Mouse (Mus musculus): ENCODE results near the gene Kras. TPM values are rescaled to one million over a fixed set of nuclear protein-coding genes. Genes with fewer than 3 reads are reported as not detected.

Kras gene
- total and polyA plus RNA-seq, 2 experiments from 2014 or later, result 36.0 to 80.2 TPM

- 94% methylated on average over 6 of the region's 6 CpGs for WGBS
- H3K4me1 ChIP-seq (ENCODE audit: insufficient read depth, low read length), result no peaks in the 10 kb centered on the region
- H3K27ac ChIP-seq (ENCODE audit: low read depth, low read length), result no peak overlapping the region
- ATAC-seq (ENCODE audit: low FRiP score) (no peak), DNase-seq (ENCODE audit: low spot score) (no peak)
- H3K27me3 ChIP-seq (ENCODE audit: insufficient read depth, low read length), result no peaks in the 10 kb centered on the region
- H3K9me3 ChIP-seq (ENCODE audit: low read length), result no peaks in the 10 kb centered on the region
- H3K9ac ChIP-seq (replicated peaks; ENCODE audit: low read length, poor library complexity, severe bottlenecking), result no peak overlapping the region
- H3K36me3 ChIP-seq (ENCODE audit: insufficient read depth, low read length), result no peaks in the 10 kb centered on the region
- TF ChIP-seq CTCF (IDR thresholded peaks at IDR 0.05), result no peak
- no peak overlapping the region for H3K4me2 ChIP-seq (ENCODE audit: low read depth, low read length, poor library complexity, severe bottlenecking)
- H3K4me3 ChIP-seq (ENCODE audit: low read depth, low read length), result no peak overlapping the region
Observed at GRCm38 (mm10) chr6:145204440-145204839, 45.6 kb downstream of the Kras start.

GRCm38 (mm10) chr6:145202432-145203125 is 47.5 kb downstream of the Kras start:
- no peak overlapping the region for H3K4me3 ChIP-seq (ENCODE audit: low read depth, low read length)
- H3K9ac ChIP-seq (replicated peaks; ENCODE audit: low read length, poor library complexity, severe bottlenecking), result no peak overlapping the region
- DNase-seq (ENCODE audit: low spot score) (no peak), ATAC-seq (ENCODE audit: low FRiP score) (no peak)
- no peaks in the 10 kb centered on the region for H3K9me3 ChIP-seq (ENCODE audit: low read length)
- H3K4me2 ChIP-seq (ENCODE audit: low read depth, low read length, poor library complexity, severe bottlenecking), result no peak overlapping the region
- no peak for TF ChIP-seq CTCF (IDR thresholded peaks at IDR 0.05)
- WGBS, result 80% methylated on average over 13 of the region's 13 CpGs
- H3K36me3 ChIP-seq (ENCODE audit: insufficient read depth, low read length), result no peaks in the 10 kb centered on the region
- H3K27me3 ChIP-seq (ENCODE audit: insufficient read depth, low read length), result no peaks in the 10 kb centered on the region
- no peaks in the 10 kb centered on the region for H3K4me1 ChIP-seq (ENCODE audit: insufficient read depth, low read length)
- H3K27ac ChIP-seq (ENCODE audit: low read depth, low read length), result no peak overlapping the region

GRCm38 (mm10) chr6:145197949-145198686 is 51.9 kb downstream of the Kras start:
- WGBS, result 96% methylated on average over 8 of the region's 8 CpGs
- no peak overlapping the region for H3K9ac ChIP-seq (replicated peaks; ENCODE audit: low read length, poor library complexity, severe bottlenecking)
- no peak overlapping the region for H3K4me3 ChIP-seq (ENCODE audit: low read depth, low read length)
- no peak for TF ChIP-seq CTCF (IDR thresholded peaks at IDR 0.05)
- H3K4me2 ChIP-seq (ENCODE audit: low read depth, low read length, poor library complexity, severe bottlenecking), result no peak overlapping the region
- H3K4me1 ChIP-seq (ENCODE audit: insufficient read depth, low read length), result no peaks in the 10 kb centered on the region
- no peak overlapping the region for H3K27ac ChIP-seq (ENCODE audit: low read depth, low read length)
- no peaks in the 10 kb centered on the region for H3K27me3 ChIP-seq (ENCODE audit: insufficient read depth, low read length)
- no peaks in the 10 kb centered on the region for H3K9me3 ChIP-seq (ENCODE audit: low read length)
- ATAC-seq (ENCODE audit: low FRiP score), result no peak
- no peak for DNase-seq (ENCODE audit: low spot score)
- no peaks in the 10 kb centered on the region for H3K36me3 ChIP-seq (ENCODE audit: insufficient read depth, low read length)

GRCm38 (mm10) chr6:145193446-145193845 is 56.6 kb downstream of the Kras start:
- no peak overlapping the region for H3K4me3 ChIP-seq (ENCODE audit: low read depth, low read length)
- H3K27me3 ChIP-seq (ENCODE audit: insufficient read depth, low read length), result no peaks in the 10 kb centered on the region
- no peak for TF ChIP-seq CTCF (IDR thresholded peaks at IDR 0.05)
- no peaks in the 10 kb centered on the region for H3K4me1 ChIP-seq (ENCODE audit: insufficient read depth, low read length)
- H3K27ac ChIP-seq (ENCODE audit: low read depth, low read length), result no peak overlapping the region
- no peak overlapping the region for H3K9ac ChIP-seq (replicated peaks; ENCODE audit: low read length, poor library complexity, severe bottlenecking)
- no peak overlapping the region for H3K4me2 ChIP-seq (ENCODE audit: low read depth, low read length, poor library complexity, severe bottlenecking)
- H3K36me3 ChIP-seq (ENCODE audit: insufficient read depth, low read length), result no peaks in the 10 kb centered on the region
- DNase-seq (ENCODE audit: low spot score) (no peak), ATAC-seq (ENCODE audit: low FRiP score) (no peak)
- WGBS, result 85% methylated on average over 11 of the region's 11 CpGs
- H3K9me3 ChIP-seq (ENCODE audit: low read length), result no peaks in the 10 kb centered on the region

- no peaks in the 10 kb centered on the region for H3K36me3 ChIP-seq (ENCODE audit: insufficient read depth, low read length)
- no peaks in the 10 kb centered on the region for H3K9me3 ChIP-seq (ENCODE audit: low read length)
- no peaks in the 10 kb centered on the region for H3K27me3 ChIP-seq (ENCODE audit: insufficient read depth, low read length)
- no peak overlapping the region for H3K4me3 ChIP-seq (ENCODE audit: low read depth, low read length)
- no peak overlapping the region for H3K9ac ChIP-seq (replicated peaks; ENCODE audit: low read length, poor library complexity, severe bottlenecking)
- 98% methylated on average over 3 of the region's 3 CpGs for WGBS
- no peak for TF ChIP-seq CTCF (IDR thresholded peaks at IDR 0.05)
- H3K4me1 ChIP-seq (ENCODE audit: insufficient read depth, low read length), result no peaks in the 10 kb centered on the region
- ATAC-seq (ENCODE audit: low FRiP score), result no peak
- H3K27ac ChIP-seq (ENCODE audit: low read depth, low read length), result no peak overlapping the region
- no peak overlapping the region for H3K4me2 ChIP-seq (ENCODE audit: low read depth, low read length, poor library complexity, severe bottlenecking)
- DNase-seq (ENCODE audit: low spot score), result no peak
Observed at GRCm38 (mm10) chr6:145193038-145193437, 57.0 kb downstream of the Kras start.

Measured in midbrain, postnatal 0 days (tissue).